Mouse (Mus musculus) liver, adult 2 months (tissue): ENCODE measurements around the gene Rae1. TPM values are rescaled to one million over a fixed set of nuclear protein-coding genes. Genes with fewer than 3 reads are reported as not detected.

Experiments
- DNase-seq: peaks from one replicate; pipeline ENCODE4 v3.0.0-alpha.2; 2011; ENCODE audit warnings: low read depth, low spot score; ENCODE audit errors: extremely low read depth
- H3K27ac ChIP-seq: fragments of 200-500 bp; replicated peaks from 2 replicates; pipeline ENCODE4 v1.5.1; 2012; ENCODE audit warnings: low read depth, mild to moderate bottlenecking, control low read depth, inconsistent platforms, low read length; ENCODE audit not compliant: insufficient read depth
- H3K27me3 ChIP-seq: fragments of 200-500 bp; 2 replicates; pipeline ENCODE4 v1.6.1; 2012; ENCODE audit warnings: mild to moderate bottlenecking, moderate library complexity, low read length, inconsistent platforms; ENCODE audit not compliant: control insufficient read depth, insufficient read depth
- H3K36me3 ChIP-seq: fragments of 200-500 bp; 2 replicates; pipeline ENCODE4 v1.6.1; 2012; ENCODE audit warnings: low read length, inconsistent platforms; ENCODE audit not compliant: control insufficient read depth, insufficient read depth
- H3K4me1 ChIP-seq: fragments of 200-500 bp; 2 replicates; pipeline ENCODE4 v1.6.1; 2011; ENCODE audit warnings: low read length; ENCODE audit not compliant: control insufficient read depth, insufficient read depth
- H3K4me3 ChIP-seq: fragments of 200-500 bp; 2 replicates; pipeline ENCODE4 v1.5.1; 2011; ENCODE audit warnings: low read depth, mild to moderate bottlenecking, control low read depth, low read length, moderate library complexity; ENCODE audit not compliant: insufficient read depth
- H3K79me2 ChIP-seq: fragments of 200-500 bp; 2 replicates; pipeline ENCODE4 v1.6.1; 2012; ENCODE audit warnings: inconsistent platforms, mild to moderate bottlenecking, low read length, moderate library complexity; ENCODE audit not compliant: control insufficient read depth, insufficient read depth
- H3K9ac ChIP-seq: fragments of 200-500 bp; 2 replicates; pipeline ENCODE4 v1.6.1; 2012; ENCODE audit warnings: low read depth, mild to moderate bottlenecking, control low read depth, inconsistent platforms, low read length
- CTCF ChIP-seq: fragments of 200-500 bp; IDR thresholded peaks from 2 replicates; pipeline ENCODE4 v1.5.1; 2011; ENCODE audit warnings: low read depth, low read length, control low read depth
- POLR2A ChIP-seq: fragments of 200-500 bp; IDR thresholded peaks from 2 replicates; pipeline ENCODE4 v1.6.1; 2011; ENCODE audit warnings: low read length, control low read depth; ENCODE audit not compliant: insufficient read depth; ENCODE audit errors: extremely low read depth
- WGBS: fragments of 180-500 bp; shearing (Covaris S2); methylation state at CpG from one replicate; pipeline ENCODE4 v1.1.7; 2018; 5-methylcytosine and 5-hydroxymethylcytosine counted together
- polyA plus RNA-seq: library from polyadenylated mRNA; depleted of rRNA; stranded (reverse); fragments of >200 nt; gene quantifications from 2 replicates; pipeline ENCODE4 v1.2.3, GENCODE M21; 2012
- total RNA-seq: library from RNA; depleted of rRNA; stranded (reverse); fragments of >200 nt; gene quantifications from 2 replicates; pipeline ENCODE4 v1.2.3, GENCODE M21; 2014

Gene Rae1
- total and polyA plus RNA-seq, 2 experiments: 13.1 to 31.9 TPM

- Histone ChIP-seq H3K4me1 (no peaks in the 10 kb centered on the region), H3K79me2 (peaks cover 3% of the 10 kb centered on the region; the same call in 1 of the 2 replicates), H3K36me3 (no peaks in the 10 kb centered on the region), H3K27me3 (no peaks in the 10 kb centered on the region), H3K4me3 (no peak overlapping the region), H3K27ac (no peak overlapping the region), H3K9ac (no peak overlapping the region)
- WGBS: 82% methylated on average over 5 of the region's 5 CpGs
- TF ChIP-seq POLR2A (no peak), CTCF (no peak)
- DNase-seq: no peak
Observed at GRCm38 (mm10) chr2:173026286-173026685, 26.4 kb downstream of the Rae1 start.

- H3K9ac ChIP-seq: no peak overlapping the region
- H3K36me3 ChIP-seq: no peaks in the 10 kb centered on the region
- WGBS: 91% methylated on average over 3 of the region's 3 CpGs
- peaks cover 3% of the 10 kb centered on the region; the same call in 1 of the 2 replicates for H3K79me2 ChIP-seq
- H3K27ac ChIP-seq: no peak overlapping the region
- TF ChIP-seq CTCF (no peak), POLR2A (no peak)
- H3K4me3 ChIP-seq: no peak overlapping the region
- no peaks in the 10 kb centered on the region for H3K4me1 ChIP-seq
- DNase-seq: no peak
- no peaks in the 10 kb centered on the region for H3K27me3 ChIP-seq
Observed at GRCm38 (mm10) chr2:173026688-173027131, 26.8 kb downstream of the Rae1 start.

GRCm38 (mm10) chr2:173027169-173027823, 27.4 kb downstream of the Rae1 start:
- TF ChIP-seq POLR2A (no peak), CTCF (no peak)
- Histone ChIP-seq H3K36me3 (no peaks in the 10 kb centered on the region), H3K27ac (no peak overlapping the region), H3K4me1 (no peaks in the 10 kb centered on the region), H3K79me2 (no peaks in the 10 kb centered on the region), H3K27me3 (no peaks in the 10 kb centered on the region), H3K9ac (no peak overlapping the region), H3K4me3 (no peak overlapping the region)
- 98% methylated on average over 6 of the region's 6 CpGs for WGBS
- DNase-seq: no peak

GRCm38 (mm10) chr2:173027824-173028495, 28.0 kb downstream of the Rae1 start:
- H3K79me2 ChIP-seq: no peaks in the 10 kb centered on the region
- H3K4me3 ChIP-seq: no peak overlapping the region
- no peak overlapping the region for H3K27ac ChIP-seq
- H3K27me3 ChIP-seq: no peaks in the 10 kb centered on the region
- 81% methylated on average over 4 of the region's 4 CpGs for WGBS
- no peak for DNase-seq
- H3K36me3 ChIP-seq: no peaks in the 10 kb centered on the region
- TF ChIP-seq POLR2A (no peak), CTCF (no peak)
- no peaks in the 10 kb centered on the region for H3K4me1 ChIP-seq
- H3K9ac ChIP-seq: no peak overlapping the region

- no peaks in the 10 kb centered on the region for H3K4me1 ChIP-seq
- 93% methylated on average over 3 of the region's 3 CpGs for WGBS
- H3K9ac ChIP-seq: no peak overlapping the region
- no peak for TF ChIP-seq POLR2A
- no peak for TF ChIP-seq CTCF
- H3K27ac ChIP-seq: no peak overlapping the region
- H3K27me3 ChIP-seq: no peaks in the 10 kb centered on the region
- no peak for DNase-seq
- no peaks in the 10 kb centered on the region for H3K79me2 ChIP-seq
- H3K4me3 ChIP-seq: no peak overlapping the region
- no peaks in the 10 kb centered on the region for H3K36me3 ChIP-seq
Observed at GRCm38 (mm10) chr2:173028508-173029031, 28.7 kb downstream of the Rae1 start.

GRCm38 (mm10) chr2:173030591-173031338, 30.8 kb downstream of the Rae1 start:
- 83% methylated on average over 12 of the region's 12 CpGs for WGBS
- H3K4me1 ChIP-seq: no peaks in the 10 kb centered on the region
- no peaks in the 10 kb centered on the region for H3K79me2 ChIP-seq
- H3K27ac ChIP-seq: no peak overlapping the region
- TF ChIP-seq POLR2A: no peak
- no peak for TF ChIP-seq CTCF
- no peak overlapping the region for H3K4me3 ChIP-seq
- H3K36me3 ChIP-seq: no peaks in the 10 kb centered on the region
- H3K27me3 ChIP-seq: no peaks in the 10 kb centered on the region
- no peak for DNase-seq
- H3K9ac ChIP-seq: no peak overlapping the region
